Mouse (Mus musculus): Measurements from ENCODE around the gene Tex264. TPM values are rescaled to one million over a fixed set of nuclear protein-coding genes. Genes with fewer than 3 reads are reported as not detected.
A peak's percentile ranks its signal among the peaks of the same experiment; 100 is the strongest.

The Tex264 gene
- polyA plus RNA-seq, 1 experiment = 82.9 TPM

- Histone ChIP-seq H3K4me1 (ENCODE audit: control insufficient read depth, insufficient read depth, low read length) (peaks cover 2% of the 10 kb centered on the region; the same call in 1 of the 2 replicates), H3K27me3 (ENCODE audit: control insufficient read depth, insufficient read depth, low read length) (no peaks in the 10 kb centered on the region), H3K36me3 (ENCODE audit: control insufficient read depth, insufficient read depth, low read length) (no peaks in the 10 kb centered on the region), H3K4me3 (ENCODE audit: control insufficient read depth, low read depth, low read length) (peak overlapping the region; percentile 72), H3K27ac (ENCODE audit: control insufficient read depth, insufficient read depth, low read depth, low read length) (no peak overlapping the region)
- TF ChIP-seq POLR2A (IDR thresholded peaks at IDR 0.05; ENCODE audit: control insufficient read depth, low read depth, low read length) = no peak
- TF ChIP-seq CTCF (IDR thresholded peaks at IDR 0.05; ENCODE audit: control insufficient read depth, insufficient read depth, insufficient replicate concordance, low read depth, low read length) = no peak
Measured at GRCm38 (mm10) chr9:106610727-106611126, 75.0 kb downstream of the Tex264 start.

Other genes starting within 250 kb of the Tex264 start
- 1.9 and 2.0 TPM in 2 replicates for gene Acy1, start 247.6 kb downstream of the Tex264 start, polyA plus RNA-seq (2012; rRNA removed)
- 12.9 and 14.0 TPM in 2 replicates for gene Abhd14b, start 238.5 kb downstream of the Tex264 start, polyA plus RNA-seq (2012; rRNA removed)
- 197 and 198 TPM in 2 replicates for gene Abhd14a, start 238.2 kb downstream of the Tex264 start, polyA plus RNA-seq (2012; rRNA removed)
- gene Pcbp4, start 232.6 kb downstream of the Tex264 start, polyA plus RNA-seq (2012; rRNA removed) = 65.7 and 78.3 TPM in 2 replicates
- 22.5 and 24.9 TPM in 2 replicates for gene Gpr62, start 220.0 kb downstream of the Tex264 start, polyA plus RNA-seq (2012; rRNA removed)
- gene Rrp9, start 210.0 kb downstream of the Tex264 start, polyA plus RNA-seq (2012; rRNA removed) = 20.0 and 20.9 TPM in 2 replicates
- 2.9 and 5.2 TPM in 2 replicates for gene Parp3, start 209.0 kb downstream of the Tex264 start, polyA plus RNA-seq (2012; rRNA removed)
- 649 and 752 TPM in 2 replicates for gene Iqcf1, start 186.0 kb downstream of the Tex264 start, polyA plus RNA-seq (2012; rRNA removed)
- 501 and 546 TPM in 2 replicates for gene Iqcf5, start 171.4 kb downstream of the Tex264 start, polyA plus RNA-seq (2012; rRNA removed)
- gene Iqcf3, start 124.3 kb downstream of the Tex264 start, polyA plus RNA-seq (2012; rRNA removed) = 594 and 612 TPM in 2 replicates
- gene Iqcf4, start 114.9 kb downstream of the Tex264 start, polyA plus RNA-seq (2012; rRNA removed) = 220 and 225 TPM in 2 replicates
- gene Iqcf6, start 59.3 kb downstream of the Tex264 start, polyA plus RNA-seq (2012; rRNA removed) = 85.6 and 87.2 TPM in 2 replicates
- gene Grm2, start 29.8 kb downstream of the Tex264 start, polyA plus RNA-seq (2012; rRNA removed) = 0.22 and 0.30 TPM in 2 replicates
- 13.1 and 18.2 TPM in 2 replicates for gene Rad54l2, start 103.3 kb upstream of the Tex264 start, polyA plus RNA-seq (2012; rRNA removed)
- 56.6 and 71.0 TPM in 2 replicates for gene Dcaf1, start 135.9 kb upstream of the Tex264 start, polyA plus RNA-seq (2012; rRNA removed)
- gene Rbm15b, start 201.5 kb upstream of the Tex264 start, polyA plus RNA-seq (2012; rRNA removed) = 4.5 and 4.6 TPM in 2 replicates
- 80.4 and 82.2 TPM in 2 replicates for gene Manf, start 206.1 kb upstream of the Tex264 start, polyA plus RNA-seq (2012; rRNA removed)